Mouse (Mus musculus): Measurements from ENCODE around the gene Nos3.

The Nos3 gene

DNA sequence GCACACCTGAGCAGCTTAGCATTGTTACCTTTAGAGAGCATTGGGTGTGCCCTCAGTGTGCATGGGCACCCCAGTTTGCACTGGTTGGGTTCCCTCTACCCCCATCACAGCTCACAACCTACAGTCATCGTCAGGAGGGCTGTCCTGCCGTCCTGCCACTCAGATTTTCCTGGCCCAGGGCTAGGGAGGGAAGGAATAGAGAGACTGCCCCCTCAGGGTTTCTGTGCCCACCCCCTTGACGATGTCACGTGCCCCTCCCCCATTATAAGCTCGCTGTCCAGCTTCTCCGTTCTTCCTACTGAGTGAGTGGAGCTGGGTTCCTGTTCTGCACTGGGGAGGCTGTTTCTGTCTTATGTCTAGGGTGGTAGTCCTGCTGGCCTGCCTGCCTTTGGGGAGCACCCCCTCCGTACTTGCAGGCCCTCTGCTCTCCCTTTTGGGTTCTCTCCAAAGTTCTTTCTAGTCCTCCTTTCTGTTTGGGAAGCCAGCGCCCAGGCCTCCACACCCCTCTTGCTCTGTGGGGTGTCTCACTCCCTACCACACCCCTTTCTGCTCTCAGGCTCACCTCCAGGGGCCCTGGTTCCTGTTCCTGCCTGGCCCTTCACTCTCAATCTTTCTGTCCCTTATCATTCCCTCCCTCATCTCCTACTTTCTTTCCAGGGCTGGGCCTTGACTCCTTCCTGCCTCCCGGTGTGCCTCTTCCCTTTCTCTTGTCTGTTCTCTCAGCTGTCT, 62.1 kb downstream of the Nos3 start:
- no peak for DNase-seq (ENCODE audit: extremely low spot score)

DNA sequence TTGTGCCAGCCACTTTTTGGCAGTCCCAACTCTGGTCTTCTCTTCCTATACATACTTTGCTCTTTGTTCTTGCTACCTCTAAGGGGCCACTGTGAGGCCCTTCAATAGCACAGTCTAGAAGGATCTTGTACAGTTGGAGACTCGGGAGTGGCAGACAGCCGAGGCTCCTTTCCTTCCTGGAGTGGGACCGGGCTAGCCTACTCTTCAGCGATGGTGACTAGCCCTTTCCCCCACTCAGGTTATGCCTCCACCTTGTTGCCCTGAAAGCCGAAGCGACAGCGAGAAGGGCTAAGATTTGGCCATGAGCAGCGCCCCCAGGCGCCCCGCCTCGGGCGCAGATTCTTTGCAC, 62.6 kb downstream of the Nos3 start:
- DNase-seq (ENCODE audit: extremely low spot score): no peak

DNA sequence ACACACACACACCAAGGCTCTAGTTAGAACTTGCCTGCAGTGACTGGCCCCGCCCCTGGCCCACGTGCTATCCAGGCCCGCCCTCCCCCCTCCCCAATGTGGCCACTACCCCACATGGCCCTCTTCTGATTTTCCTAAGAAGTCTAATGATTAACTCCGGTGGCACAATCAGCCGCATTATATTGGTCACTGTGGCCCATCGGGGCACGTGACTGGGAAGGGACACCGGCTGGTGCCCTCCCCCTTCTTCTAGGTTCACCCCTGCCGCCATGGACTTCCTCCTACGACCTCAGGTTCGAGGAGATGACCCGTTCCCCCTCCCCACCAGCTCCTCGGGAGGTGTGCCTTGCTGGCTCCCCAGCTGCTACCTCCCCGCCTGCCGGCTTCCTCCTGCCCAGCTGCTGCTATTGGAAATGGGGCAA, 63.4 kb downstream of the Nos3 start:
- DNase-seq (ENCODE audit: extremely low spot score): peak; percentile 61

DNA sequence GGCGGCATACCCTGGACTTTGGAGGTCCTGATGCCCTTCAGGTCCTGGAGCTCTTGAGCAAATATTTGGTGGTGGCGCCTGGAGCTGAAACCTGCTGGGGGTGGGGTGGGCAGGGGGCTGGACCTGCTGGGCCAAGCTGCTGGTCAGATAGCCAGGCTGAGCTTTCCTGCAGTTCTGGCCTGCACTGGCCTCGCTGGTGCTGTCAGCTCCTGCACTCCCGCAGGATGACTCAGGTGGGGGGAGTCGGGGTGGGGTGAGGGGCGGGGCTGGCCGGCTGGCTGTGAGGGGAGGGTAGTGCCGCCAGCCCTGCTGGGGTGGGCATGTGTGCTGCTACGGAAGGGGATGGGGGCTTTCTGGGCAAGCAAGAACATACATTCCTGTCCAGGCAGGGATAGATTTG, 64.0 kb downstream of the Nos3 start:
- DNase-seq (ENCODE audit: extremely low spot score): no peak

DNA sequence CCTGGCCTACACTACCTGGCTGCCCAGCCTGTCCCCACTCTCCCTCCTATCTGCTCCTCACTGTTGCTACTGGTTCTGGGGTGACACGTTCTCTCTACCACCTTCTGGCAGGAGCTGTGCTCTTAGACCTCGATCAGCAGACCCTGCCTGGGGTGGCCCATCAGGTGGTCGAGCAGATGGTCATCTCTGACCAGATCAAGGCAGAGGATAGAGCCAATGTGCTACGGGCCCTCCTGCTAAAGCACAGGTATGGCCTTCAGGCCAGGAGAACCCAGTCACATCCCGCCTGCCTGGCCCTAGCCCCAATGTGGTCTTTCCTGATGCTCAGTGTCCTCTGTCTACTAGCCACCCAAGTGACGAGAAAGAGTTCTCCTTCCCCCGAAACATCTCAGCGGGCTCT, 69.4 kb downstream of the Nos3 start:
- DNase-seq (ENCODE audit: extremely low spot score): no peak

All from embryo, embryonic 9.5 days (tissue).